Mouse (Mus musculus) liver, embryonic 14.5 days (tissue): ENCODE measurements around the gene Rasgef1a.

Experiments
- CTCF ChIP-seq: IDR thresholded peaks from 2 replicates; pipeline ENCODE4 v1.5.1; 2016; ENCODE audit warnings: antibody characterized with exemption, low read depth, control low read depth
- EP300 ChIP-seq: IDR thresholded peaks from 2 replicates; pipeline ENCODE4 v1.6.1; 2016; ENCODE audit warnings: antibody characterized with exemption, low read depth

DNA sequence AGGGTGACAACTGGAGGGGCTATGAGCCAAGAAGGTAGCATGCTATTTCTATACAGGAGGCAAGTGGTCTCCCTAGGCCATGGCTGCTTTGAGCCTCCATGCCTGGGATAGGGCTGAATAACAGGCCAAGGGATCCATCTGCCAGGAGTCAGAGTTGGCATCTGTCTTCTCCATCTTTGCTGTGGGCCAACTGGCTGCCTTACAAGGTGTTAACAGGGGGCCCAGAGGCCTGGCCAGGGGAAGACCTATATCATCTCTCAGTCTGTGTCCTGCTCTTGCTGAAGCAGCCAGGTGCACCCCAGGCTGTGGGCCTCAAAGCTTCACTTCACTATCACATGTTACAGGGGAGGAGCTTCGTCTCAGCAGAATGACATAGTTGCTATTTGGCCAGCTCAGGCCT lies 60.9 kb downstream of the Rasgef1a start:
- TF ChIP-seq CTCF (no peak), EP300 (no peak)
